Mouse (Mus musculus) urinary bladder, adult 2 months (tissue): ENCODE data around the gene Gm17387. TPM values are rescaled to one million over a fixed set of nuclear protein-coding genes. Genes with fewer than 3 reads are reported as not detected.

Source experiments
- DNase-seq: peaks from one replicate; pipeline ENCODE4 v3.0.0; 2022; ENCODE audit warnings: low spot score
- polyA plus RNA-seq: library from polyadenylated mRNA; depleted of rRNA; stranded (reverse); fragments of >200 nt; gene quantifications from 2 replicates; pipeline ENCODE4 v1.2.3, GENCODE M21; 2012

Gene Gm17387
- polyA plus RNA-seq, 1 experiment, result not detected

- DNase-seq, result peak; percentile 49
Observed at GRCm38 (mm10) chr7:141047581-141048225, 18.8 kb downstream of the Gm17387 start.

- peak; percentile 83 for DNase-seq
Observed at GRCm38 (mm10) chr7:141048226-141049218, 19.6 kb downstream of the Gm17387 start.

- DNase-seq, result no peak
Observed at GRCm38 (mm10) chr7:141049326-141049725, 20.4 kb downstream of the Gm17387 start.

- no peak for DNase-seq
Observed at GRCm38 (mm10) chr7:141051060-141051685, 22.2 kb downstream of the Gm17387 start.

- DNase-seq, result no peak
Observed at GRCm38 (mm10) chr7:141052016-141052415, 23.1 kb downstream of the Gm17387 start.

GRCm38 (mm10) chr7:141052421-141052820, 23.5 kb downstream of the Gm17387 start:
- no peak for DNase-seq

- DNase-seq, result no peak
Observed at GRCm38 (mm10) chr7:141055785-141056184, 26.9 kb downstream of the Gm17387 start.

- DNase-seq, result no peak
Observed at GRCm38 (mm10) chr7:141056976-141057375, 28.0 kb downstream of the Gm17387 start.

- DNase-seq, result no peak
Observed at GRCm38 (mm10) chr7:141057541-141057940, 28.6 kb downstream of the Gm17387 start.

GRCm38 (mm10) chr7:141058601-141059341, 29.8 kb downstream of the Gm17387 start:
- DNase-seq, result no peak

GRCm38 (mm10) chr7:141059929-141060328, 31.0 kb downstream of the Gm17387 start:
- no peak for DNase-seq

- DNase-seq, result no peak
Observed at GRCm38 (mm10) chr7:141060426-141061242, 31.7 kb downstream of the Gm17387 start, which contains the start of gene B4galnt4. Gene B4galnt4, plus strand, starts transcription at chr7:141061104.

- no peak for DNase-seq
Observed at GRCm38 (mm10) chr7:141061269-141061692, 32.4 kb downstream of the Gm17387 start.

GRCm38 (mm10) chr7:141062525-141062924, 33.6 kb downstream of the Gm17387 start:
- no peak for DNase-seq

GRCm38 (mm10) chr7:141063353-141063752, 34.4 kb downstream of the Gm17387 start:
- no peak for DNase-seq

GRCm38 (mm10) chr7:141064175-141064574, 35.2 kb downstream of the Gm17387 start:
- no peak for DNase-seq

GRCm38 (mm10) chr7:141064576-141064975, 35.6 kb downstream of the Gm17387 start:
- no peak for DNase-seq

GRCm38 (mm10) chr7:141068351-141068750, 39.4 kb downstream of the Gm17387 start:
- DNase-seq, result no peak

GRCm38 (mm10) chr7:141070058-141070862, 41.3 kb downstream of the Gm17387 start:
- DNase-seq, result no peak
